Mouse (Mus musculus) large intestine, adult 2 months (tissue): ENCODE data around the gene Zfp354a. TPM values are rescaled to one million over a fixed set of nuclear protein-coding genes. Genes with fewer than 3 reads are reported as not detected.

Source experiments
- polyA plus RNA-seq: library from polyadenylated mRNA; depleted of rRNA; stranded (reverse); fragments of >200 nt; gene quantifications from 2 replicates; pipeline ENCODE4 v1.2.3, GENCODE M21; 2012; rRNA removed

The Zfp354a gene
- polyA plus RNA-seq, 1 experiment: 0.61 TPM

Other genes with a start within 250 kb of the Zfp354a start
- 0.19 and 0.55 TPM in 2 replicates for gene Zfp354c, start 231.5 kb upstream of the Zfp354a start, polyA plus RNA-seq
- gene Zfp879, start 217.7 kb upstream of the Zfp354a start, polyA plus RNA-seq: 0.06 and 0.08 TPM in 2 replicates
- 0.23 and 0.45 TPM in 2 replicates for gene Grm6, start 208.6 kb upstream of the Zfp354a start, polyA plus RNA-seq
- 0.15 and 0.40 TPM in 2 replicates for gene Zfp454, start 171.6 kb upstream of the Zfp354a start, polyA plus RNA-seq
- gene Zfp2, start 143.1 kb upstream of the Zfp354a start, polyA plus RNA-seq: 0.58 and 1.1 TPM in 2 replicates
- gene Zfp354b, start 127.6 kb upstream of the Zfp354a start, polyA plus RNA-seq: 0.04 TPM in 1 of 2 replicates, not detected in the other
- not detected in 2 replicates for gene 4933414I15Rik, start 115.5 kb upstream of the Zfp354a start, polyA plus RNA-seq
- not detected in 2 replicates for gene Prop1, start 105.5 kb upstream of the Zfp354a start, polyA plus RNA-seq
- not detected in 2 replicates for gene Olfr1378, start 92.7 kb upstream of the Zfp354a start, polyA plus RNA-seq
- not detected in 2 replicates for gene Olfr1377, start 77.3 kb upstream of the Zfp354a start, polyA plus RNA-seq
- not detected in 2 replicates for gene Olfr51, start 55.7 kb upstream of the Zfp354a start, polyA plus RNA-seq
- not detected in 2 replicates for gene Olfr54, start 45.0 kb upstream of the Zfp354a start, polyA plus RNA-seq
- gene Olfr1375, start 11.1 kb upstream of the Zfp354a start, polyA plus RNA-seq: not detected in 2 replicates
- gene Gm12569, start 161.2 kb downstream of the Zfp354a start, polyA plus RNA-seq: not detected in 2 replicates
- 21.8 and 31.9 TPM in 2 replicates for gene Clk4, start 202.5 kb downstream of the Zfp354a start, polyA plus RNA-seq
- gene BC049762, start 203.8 kb downstream of the Zfp354a start, polyA plus RNA-seq: 0.27 and 0.35 TPM in 2 replicates
- 3.3 and 4.4 TPM in 2 replicates for gene Col23a1, start 230.7 kb downstream of the Zfp354a start, polyA plus RNA-seq